Mouse (Mus musculus) kidney, adult 2 months (tissue): ENCODE data around the gene Dlgap4.

ENCODE experiments used
- CTCF ChIP-seq: fragments of 200-500 bp; conservative IDR thresholded peaks from 2 replicates; pipeline ENCODE4 v1.5.1; 2011; ENCODE audit warnings: low read depth, mild to moderate bottlenecking, control low read depth, low read length, moderate library complexity, mixed read lengths; ENCODE audit not compliant: insufficient read depth, insufficient read length
- POLR2A ChIP-seq: fragments of 200-500 bp; IDR thresholded peaks from one replicate; pipeline ENCODE4 v1.6.1; 2011; ENCODE audit warnings: low read depth, low read length, control low read depth

DNA sequence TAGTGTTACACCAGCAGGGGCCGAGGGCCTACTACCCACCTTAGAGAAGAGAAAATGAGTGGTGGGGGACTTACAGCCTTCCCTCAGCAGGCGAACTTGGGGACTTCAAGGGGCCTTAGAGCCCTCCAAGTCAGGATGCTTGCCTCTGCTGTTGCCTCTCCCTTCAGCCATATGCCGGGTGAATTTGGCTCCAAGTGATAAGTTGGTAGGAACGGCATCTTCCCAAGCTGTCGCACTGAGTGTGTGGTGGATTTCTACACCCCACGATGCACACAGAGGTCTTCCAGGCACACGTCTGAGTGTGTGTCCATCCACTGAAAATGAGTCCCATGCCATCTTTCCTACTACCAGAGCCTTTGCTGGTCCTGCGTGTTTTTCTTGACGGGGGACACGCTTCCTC, 49.7 kb downstream of the Dlgap4 start:
- TF ChIP-seq POLR2A (no peak), CTCF (no peak)
